Mouse (Mus musculus) hindbrain, embryonic 11.5 days (tissue): ENCODE results near the gene Snta1. TPM values are rescaled to one million over a fixed set of nuclear protein-coding genes. Genes with fewer than 3 reads are reported as not detected.

Source experiments
- ATAC-seq: fragments of 200-750 bp; cut with Nextera tagmentation; 2 replicates; pipeline ENCODE4 v1.8.0; 2017; ENCODE audit warnings: mild to moderate bottlenecking, moderate TSS enrichment, moderate library complexity; ENCODE audit not compliant: low FRiP score
- DNase-seq: peaks from one replicate; pipeline ENCODE4 v3.0.0-alpha.2; 2015; ENCODE audit warnings: low spot score
- H3K27ac ChIP-seq: fragments of 300-500 bp; sonication (generic); 2 replicates; pipeline ENCODE4 v1.5.1; 2014; ENCODE audit warnings: mild to moderate bottlenecking, low read depth, low read length
- H3K27me3 ChIP-seq: fragments of 300-500 bp; sonication (generic); 2 replicates; pipeline ENCODE4 v1.6.1; 2014; ENCODE audit warnings: mild to moderate bottlenecking, low read length, moderate library complexity, mixed read lengths; ENCODE audit not compliant: control insufficient read depth, insufficient read depth
- H3K36me3 ChIP-seq: fragments of 300-500 bp; sonication (generic); 2 replicates; pipeline ENCODE4 v1.6.1; 2014; ENCODE audit warnings: mild to moderate bottlenecking, low read length, moderate library complexity, mixed read lengths; ENCODE audit not compliant: control insufficient read depth, insufficient read depth
- H3K4me1 ChIP-seq: fragments of 300-500 bp; sonication (generic); replicated peaks from 2 replicates; pipeline ENCODE4 v1.6.1; 2014; ENCODE audit warnings: low read length, mixed read lengths; ENCODE audit not compliant: control insufficient read depth, insufficient read depth
- H3K4me2 ChIP-seq: fragments of 300-500 bp; sonication (generic); replicated peaks from 2 replicates; pipeline ENCODE4 v1.6.1; 2014; ENCODE audit warnings: mild to moderate bottlenecking, low read depth, low read length
- H3K4me3 ChIP-seq: fragments of 300-500 bp; sonication (generic); 2 replicates; pipeline ENCODE4 v1.5.1; 2014; ENCODE audit warnings: low read depth, low read length
- H3K9ac ChIP-seq: fragments of 300-500 bp; sonication (generic); 2 replicates; pipeline ENCODE4 v1.6.1; 2014; ENCODE audit warnings: low read depth, low read length
- H3K9me3 ChIP-seq: fragments of 300-500 bp; sonication (generic); 2 replicates; pipeline ENCODE4 v1.6.1; 2016; ENCODE audit warnings: low read length; ENCODE audit not compliant: control insufficient read depth
- WGBS: fragments of 180-500 bp; shearing (Covaris S2); extraction: QIAGEN DNeasy Blood & Tissue Kit; methylation state at CpG from one replicate; pipeline ENCODE4 v1.1.7; 2014; 5-methylcytosine and 5-hydroxymethylcytosine counted together
- polyA plus RNA-seq: library from polyadenylated mRNA; unstranded; fragments of >200 nt; fragmentation: Nextera tagmentation; extraction: Ambion mirVana; gene quantifications from 2 replicates; pipeline ENCODE4 v1.2.1, GENCODE M21; 2014

Snta1 gene
- polyA plus RNA-seq, result 2.1 TPM in 2 replicates

GRCm38 (mm10) chr2:154407643-154408445 lies at the start of gene Snta1:
TSS of gene Snta1 (minus strand) at chr2:154408099.
- Histone ChIP-seq H3K4me1 (no peaks in the 10 kb centered on the region), H3K9ac (peak within 1 kb of the TSS; percentile 63), H3K27ac (no peak within 1 kb of the TSS), H3K27me3 (peaks cover 8% of the 10 kb centered on the region), H3K4me2 (peak within 1 kb of the TSS; percentile 90), H3K9me3 (no peaks in the 10 kb centered on the region), H3K4me3 (peak within 1 kb of the TSS; percentile 44), H3K36me3 (no peaks in the 10 kb centered on the region)
- 2% methylated on average over 61 of the region's 84 CpGs for WGBS
- peak; percentile 87 for DNase-seq
- ATAC-seq, result peak; percentile 90

- no peak overlapping the region for H3K9ac ChIP-seq
- H3K4me3 ChIP-seq, result no peak overlapping the region
- no peaks in the 10 kb centered on the region for H3K36me3 ChIP-seq
- H3K4me2 ChIP-seq, result no peak overlapping the region
- no peaks in the 10 kb centered on the region for H3K27me3 ChIP-seq
- 0 out of 2 replicates have a peak, but pooled peaks cover 3% of the 10 kb centered on the region for H3K4me1 ChIP-seq
- no peak overlapping the region for H3K27ac ChIP-seq
- DNase-seq, result no peak
- no peak for ATAC-seq
- H3K9me3 ChIP-seq, result no peaks in the 10 kb centered on the region
Measured at GRCm38 (mm10) chr2:154456621-154457020, 48.7 kb upstream of the Snta1 start.

GRCm38 (mm10) chr2:154455776-154456175 lies 47.9 kb upstream of the Snta1 start:
- no peak overlapping the region for H3K27ac ChIP-seq
- ATAC-seq (no peak), DNase-seq (no peak)
- H3K36me3 ChIP-seq, result no peaks in the 10 kb centered on the region
- H3K4me1 ChIP-seq, result 0 out of 2 replicates have a peak, but pooled peaks cover 3% of the 10 kb centered on the region
- no peaks in the 10 kb centered on the region for H3K9me3 ChIP-seq
- no peak overlapping the region for H3K4me2 ChIP-seq
- WGBS, result 62% methylated on average over 5 of the region's 5 CpGs
- no peaks in the 10 kb centered on the region for H3K27me3 ChIP-seq
- no peak overlapping the region for H3K4me3 ChIP-seq
- H3K9ac ChIP-seq, result no peak overlapping the region

- Histone ChIP-seq H3K4me1 (no peaks in the 10 kb centered on the region), H3K4me2 (no peak overlapping the region), H3K36me3 (no peaks in the 10 kb centered on the region), H3K4me3 (no peak overlapping the region), H3K9me3 (no peaks in the 10 kb centered on the region), H3K27me3 (no peaks in the 10 kb centered on the region), H3K27ac (no peak overlapping the region), H3K9ac (no peak overlapping the region)
- ATAC-seq (no peak), DNase-seq (no peak)
- WGBS, result 49% methylated on average over 3 of the region's 3 CpGs
Measured at GRCm38 (mm10) chr2:154454605-154455004, 46.7 kb upstream of the Snta1 start.

GRCm38 (mm10) chr2:154454099-154454498 lies 46.2 kb upstream of the Snta1 start:
- Histone ChIP-seq H3K4me1 (no peaks in the 10 kb centered on the region), H3K9ac (no peak overlapping the region), H3K4me3 (no peak overlapping the region), H3K4me2 (no peak overlapping the region), H3K36me3 (no peaks in the 10 kb centered on the region), H3K27ac (0 out of 2 replicates have a peak overlapping the region, but pooled peaks have one; percentile 24), H3K27me3 (no peaks in the 10 kb centered on the region), H3K9me3 (no peaks in the 10 kb centered on the region)
- no peak for ATAC-seq
- no peak for DNase-seq
- WGBS, result 74% methylated on average over 1 of the region's 1 CpGs

GRCm38 (mm10) chr2:154452951-154453350 lies 45.1 kb upstream of the Snta1 start:
- no peak for DNase-seq
- H3K4me1 ChIP-seq, result no peaks in the 10 kb centered on the region
- no peaks in the 10 kb centered on the region for H3K36me3 ChIP-seq
- no peaks in the 10 kb centered on the region for H3K27me3 ChIP-seq
- H3K9ac ChIP-seq, result no peak overlapping the region
- 88% methylated on average over 2 of the region's 2 CpGs for WGBS
- no peak overlapping the region for H3K4me2 ChIP-seq
- no peak overlapping the region for H3K27ac ChIP-seq
- ATAC-seq, result no peak
- H3K4me3 ChIP-seq, result no peak overlapping the region
- no peaks in the 10 kb centered on the region for H3K9me3 ChIP-seq

GRCm38 (mm10) chr2:154448633-154449032 lies 40.7 kb upstream of the Snta1 start:
- Histone ChIP-seq H3K36me3 (no peaks in the 10 kb centered on the region), H3K9ac (no peak overlapping the region)
- ATAC-seq, result no peak

GRCm38 (mm10) chr2:154447821-154448220 lies 39.9 kb upstream of the Snta1 start:
- Histone ChIP-seq H3K27me3 (no peaks in the 10 kb centered on the region), H3K4me3 (no peak overlapping the region), H3K27ac (no peak overlapping the region), H3K9ac (no peak overlapping the region), H3K9me3 (no peaks in the 10 kb centered on the region), H3K4me2 (no peak overlapping the region), H3K4me1 (no peaks in the 10 kb centered on the region), H3K36me3 (no peaks in the 10 kb centered on the region)
- DNase-seq, result no peak
- WGBS, result 98% methylated on average over 8 of the region's 8 CpGs
- no peak for ATAC-seq

More at GRCm38 (mm10) chr2:154448633-154449032, 40.7 kb upstream of the Snta1 start:
- Histone ChIP-seq H3K4me2 (no peak overlapping the region), H3K9me3 (no peaks in the 10 kb centered on the region), H3K4me3 (no peak overlapping the region), H3K27ac (no peak overlapping the region), H3K4me1 (no peaks in the 10 kb centered on the region), H3K27me3 (no peaks in the 10 kb centered on the region)
- DNase-seq, result no peak

GRCm38 (mm10) chr2:154440453-154440852 lies 32.6 kb upstream of the Snta1 start:
- Histone ChIP-seq H3K9ac (no peak overlapping the region), H3K4me2 (no peak overlapping the region), H3K9me3 (no peaks in the 10 kb centered on the region), H3K4me1 (no peaks in the 10 kb centered on the region; the same call in none of the 2 replicates), H3K36me3 (no peaks in the 10 kb centered on the region), H3K27me3 (no peaks in the 10 kb centered on the region), H3K27ac (no peak overlapping the region), H3K4me3 (no peak overlapping the region)
- ATAC-seq (no peak), DNase-seq (no peak)
